Mouse (Mus musculus) limb, embryonic 11.5 days (tissue): Measurements from ENCODE around the gene Tfap4. TPM values are rescaled to one million over a fixed set of nuclear protein-coding genes. Genes with fewer than 3 reads are reported as not detected.
"Not testable (repeated sequence)": the region's sequence is repeated elsewhere in the genome, so short reads cannot be mapped to it uniquely, and the experiment has no call there.

Source experiments
- ATAC-seq: fragments of 200-750 bp; cut with Nextera tagmentation; 2 replicates; pipeline ENCODE4 v1.8.0; 2017; ENCODE audit warnings: low read depth; ENCODE audit not compliant: insufficient number of reproducible peaks, low FRiP score, low TSS enrichment
- DNase-seq: peaks from one replicate; pipeline ENCODE4 v3.0.0-alpha.2; 2015; ENCODE audit warnings: low spot score
- H3K27ac ChIP-seq: fragments of 300-500 bp; sonication (generic); replicated peaks from 2 replicates; pipeline ENCODE4 v1.5.1; 2014; ENCODE audit warnings: low read depth, mild to moderate bottlenecking, low read length
- H3K27me3 ChIP-seq: fragments of 300-500 bp; sonication (generic); 2 replicates; pipeline ENCODE4 v1.6.1; 2014; ENCODE audit warnings: mild to moderate bottlenecking, low read length, mixed read lengths; ENCODE audit not compliant: control insufficient read depth, insufficient read depth
- H3K36me3 ChIP-seq: fragments of 300-500 bp; sonication (generic); 2 replicates; pipeline ENCODE4 v1.6.1; 2014; ENCODE audit warnings: mild to moderate bottlenecking, low read length, moderate library complexity, mixed read lengths; ENCODE audit not compliant: control insufficient read depth, insufficient read depth
- H3K4me1 ChIP-seq: fragments of 300-500 bp; sonication (generic); 2 replicates; pipeline ENCODE4 v1.6.1; 2014; ENCODE audit warnings: low read length, mixed read lengths; ENCODE audit not compliant: control insufficient read depth, insufficient read depth
- H3K4me2 ChIP-seq: fragments of 300-500 bp; sonication (generic); 2 replicates; pipeline ENCODE4 v1.6.1; 2014; ENCODE audit warnings: low read depth, mild to moderate bottlenecking, moderate library complexity; ENCODE audit not compliant: severe bottlenecking
- H3K4me3 ChIP-seq: fragments of 300-500 bp; sonication (generic); 2 replicates; pipeline ENCODE4 v1.5.1; 2014; ENCODE audit warnings: low read depth, low read length
- H3K9ac ChIP-seq: fragments of 300-500 bp; sonication (generic); 2 replicates; pipeline ENCODE4 v1.6.1; 2014; ENCODE audit warnings: mild to moderate bottlenecking, low read length
- H3K9me3 ChIP-seq: fragments of 300-500 bp; sonication (generic); 2 replicates; pipeline ENCODE4 v1.6.1; 2016; ENCODE audit warnings: low read length; ENCODE audit not compliant: control insufficient read depth
- WGBS: fragments of 180-500 bp; shearing (Covaris S2); extraction: QIAGEN DNeasy Blood & Tissue Kit; methylation state at CpG from one replicate; pipeline ENCODE4 v1.1.7; 2014; 5-methylcytosine and 5-hydroxymethylcytosine counted together
- polyA plus RNA-seq: library from polyadenylated mRNA; unstranded; fragments of >200 nt; fragmentation: Nextera tagmentation; extraction: Ambion mirVana; gene quantifications from 2 replicates; pipeline ENCODE4 v1.2.1, GENCODE M21; 2014

Tfap4 gene
- polyA plus RNA-seq, 1 experiment from 2014 or later: 35.3 TPM

DNA sequence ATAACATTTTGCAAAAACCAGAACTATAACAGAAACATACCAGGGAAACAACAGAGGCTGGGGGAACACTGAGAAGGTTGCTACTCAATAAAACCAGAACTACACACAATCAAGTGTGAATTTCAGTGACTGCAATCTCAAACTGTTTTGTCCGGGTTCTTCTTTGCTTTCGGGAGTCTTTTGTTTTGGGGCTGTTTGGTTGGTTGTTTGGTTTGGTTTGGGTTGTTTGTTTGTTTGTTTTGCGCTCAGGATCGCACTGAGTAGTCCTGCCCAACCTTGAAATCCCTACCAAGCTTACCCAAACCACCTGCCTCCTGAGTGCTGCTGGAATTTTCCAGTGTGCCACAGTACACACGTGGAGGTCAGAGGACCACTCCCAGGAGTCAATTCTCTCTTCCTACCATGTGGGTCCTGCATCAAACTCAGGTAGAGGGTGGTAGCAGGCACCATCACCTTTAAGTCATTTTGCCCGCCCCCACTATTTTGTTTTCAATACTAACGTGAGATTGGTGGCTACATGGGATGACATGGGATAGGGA lies 17.3 kb downstream of the Tfap4 start:
- no peak for ATAC-seq
- no peak overlapping the region for H3K27ac ChIP-seq
- H3K36me3 ChIP-seq: peaks cover 8% of the 10 kb centered on the region; the same call in 1 of the 2 replicates
- 46% methylated on average over 7 of the region's 7 CpGs for WGBS
- no peak overlapping the region for H3K4me2 ChIP-seq
- no peaks in the 10 kb centered on the region for H3K9me3 ChIP-seq
- no peak overlapping the region for H3K4me3 ChIP-seq
- H3K9ac ChIP-seq: no peak overlapping the region
- no peaks in the 10 kb centered on the region for H3K4me1 ChIP-seq
- H3K27me3 ChIP-seq: no peaks in the 10 kb centered on the region
- DNase-seq: no peak

DNA sequence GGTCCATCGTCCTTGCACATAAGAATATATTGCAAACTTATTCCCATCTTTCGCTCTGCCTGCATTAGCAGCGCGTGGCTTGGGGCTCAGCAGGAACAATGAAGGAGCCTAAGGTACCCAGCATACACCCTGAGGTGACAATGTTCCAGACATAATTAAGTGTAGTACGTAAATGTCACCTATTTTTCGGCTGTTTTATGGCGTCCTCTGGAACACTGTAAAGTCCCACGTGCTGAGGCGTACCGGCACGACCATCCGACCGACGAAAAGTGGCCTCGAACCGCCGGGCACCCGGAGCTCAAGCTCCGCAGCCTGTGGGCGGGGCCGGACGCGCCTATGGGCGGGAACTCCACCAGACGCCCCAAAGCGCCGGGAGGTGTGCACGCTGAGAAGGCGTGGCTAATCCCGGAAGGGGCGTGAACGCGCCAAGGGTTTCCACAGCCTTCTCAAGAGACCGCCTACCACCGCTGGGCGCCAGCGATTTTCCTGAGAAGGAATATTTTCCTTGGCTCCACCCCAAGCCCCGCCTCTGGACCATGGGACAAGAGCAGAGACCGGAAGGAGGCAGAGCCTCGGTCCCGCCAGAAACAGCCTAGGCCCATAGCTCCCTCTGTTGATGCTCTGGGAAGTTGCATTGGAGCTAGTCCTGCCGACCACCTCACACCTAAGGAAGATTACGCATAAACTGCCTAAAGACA lies 18.0 kb downstream of the Tfap4 start, which contains the start of gene Srl:
Gene Srl, minus strand, starts transcription at position 316 of the 698 bp plus-strand sequence.
- ATAC-seq: peak; percentile 99
- no peaks in the 10 kb centered on the region for H3K4me1 ChIP-seq
- H3K36me3 ChIP-seq: peaks cover 6% of the 10 kb centered on the region; the same call in 1 of the 2 replicates
- H3K9ac ChIP-seq: peak within 1 kb of the TSS; percentile 48
- peak within 1 kb of the TSS; percentile 40 for H3K4me2 ChIP-seq
- no peaks in the 10 kb centered on the region for H3K9me3 ChIP-seq
- H3K27me3 ChIP-seq: no peaks in the 10 kb centered on the region
- H3K4me3 ChIP-seq: peak within 1 kb of the TSS; percentile 45
- WGBS: under 1% methylated on average over 43 of the region's 43 CpGs
- H3K27ac ChIP-seq: no peak within 1 kb of the TSS
- peak; percentile 99 for DNase-seq

DNA sequence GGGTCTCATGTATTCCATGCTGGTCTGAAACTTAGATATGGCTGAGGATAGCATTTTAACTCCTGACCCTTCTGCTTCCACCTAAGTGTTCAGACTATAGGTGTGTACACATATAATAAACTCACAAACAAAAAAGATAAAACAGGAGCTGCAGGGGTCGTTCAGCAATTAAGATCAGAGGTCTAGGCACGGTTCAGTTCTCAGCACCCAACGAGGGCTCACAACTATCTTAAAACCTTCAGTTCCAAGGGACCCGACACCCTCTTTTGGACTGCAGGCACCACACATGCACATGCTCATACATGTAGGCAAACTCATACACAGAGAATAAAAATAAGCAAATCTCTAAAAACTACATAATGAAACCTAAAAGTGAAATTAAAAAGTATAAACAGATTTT lies 18.6 kb downstream of the Tfap4 start:
- Histone ChIP-seq H3K4me2 (peak overlapping the region; percentile 40), H3K4me1 (no peaks in the 10 kb centered on the region), H3K9me3 (no peaks in the 10 kb centered on the region), H3K4me3 (peak overlapping the region; percentile 45), H3K27me3 (no peaks in the 10 kb centered on the region), H3K9ac (no peak overlapping the region; the same call in 1 of the 2 replicates), H3K27ac (no peak overlapping the region), H3K36me3 (peaks cover 6% of the 10 kb centered on the region; the same call in 1 of the 2 replicates)
- ATAC-seq: no peak
- no peak for DNase-seq
- 64% methylated on average over 4 of the region's 4 CpGs for WGBS

- Histone ChIP-seq H3K9me3 (no peaks in the 10 kb centered on the region), H3K4me2 (no peak overlapping the region), H3K27me3 (no peaks in the 10 kb centered on the region), H3K4me1 (no peaks in the 10 kb centered on the region), H3K27ac (no peak overlapping the region), H3K36me3 (0 out of 2 replicates have a peak, but pooled peaks cover 1% of the 10 kb centered on the region), H3K4me3 (no peak overlapping the region), H3K9ac (no peak overlapping the region)
- ATAC-seq: no peak
- WGBS: 90% methylated on average over 12 of the region's 12 CpGs
- no peak for DNase-seq
Measured at GRCm38 (mm10) chr16:4540064-4540775, 19.4 kb downstream of the Tfap4 start.

DNA sequence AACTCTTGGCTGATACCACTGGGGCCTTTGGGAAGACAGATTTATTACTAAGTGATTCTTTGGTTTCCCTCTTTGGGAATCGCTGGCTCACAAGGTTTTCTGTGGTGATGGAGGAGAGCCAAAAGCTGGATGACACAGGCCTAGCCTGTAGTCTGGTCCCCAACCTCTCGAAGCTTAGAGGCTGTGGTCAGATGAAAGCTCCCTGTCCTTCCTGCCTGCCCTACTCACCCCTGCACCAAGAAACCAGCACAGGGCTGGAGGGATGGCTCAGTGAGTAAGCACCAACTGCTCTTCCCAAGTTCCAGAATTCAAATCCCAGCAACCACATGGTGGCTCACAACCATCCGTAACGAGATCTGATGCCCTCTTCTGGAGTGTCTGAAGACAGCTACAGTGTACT lies 20.1 kb downstream of the Tfap4 start:
- Histone ChIP-seq H3K27me3 (no peaks in the 10 kb centered on the region), H3K4me3 (no peak overlapping the region), H3K4me2 (no peak overlapping the region), H3K27ac (no peak overlapping the region), H3K4me1 (no peaks in the 10 kb centered on the region), H3K36me3 (no peaks in the 10 kb centered on the region), H3K9me3 (no peaks in the 10 kb centered on the region), H3K9ac (no peak overlapping the region)
- ATAC-seq: no peak
- DNase-seq: no peak
- WGBS: 85% methylated on average over 4 of the region's 4 CpGs

GRCm38 (mm10) chr16:4537616-4538358 lies 21.9 kb downstream of the Tfap4 start:
- no peak overlapping the region for H3K4me3 ChIP-seq
- H3K9ac ChIP-seq: no peak overlapping the region
- ATAC-seq (no peak), DNase-seq (no peak)
- WGBS: 80% methylated on average over 3 of the region's 3 CpGs
- H3K27ac ChIP-seq: no peak overlapping the region
- no peaks in the 10 kb centered on the region for H3K36me3 ChIP-seq
- no peak overlapping the region for H3K4me2 ChIP-seq
- no peaks in the 10 kb centered on the region for H3K4me1 ChIP-seq
- H3K27me3 ChIP-seq: no peaks in the 10 kb centered on the region
- H3K9me3 ChIP-seq: no peaks in the 10 kb centered on the region

DNA sequence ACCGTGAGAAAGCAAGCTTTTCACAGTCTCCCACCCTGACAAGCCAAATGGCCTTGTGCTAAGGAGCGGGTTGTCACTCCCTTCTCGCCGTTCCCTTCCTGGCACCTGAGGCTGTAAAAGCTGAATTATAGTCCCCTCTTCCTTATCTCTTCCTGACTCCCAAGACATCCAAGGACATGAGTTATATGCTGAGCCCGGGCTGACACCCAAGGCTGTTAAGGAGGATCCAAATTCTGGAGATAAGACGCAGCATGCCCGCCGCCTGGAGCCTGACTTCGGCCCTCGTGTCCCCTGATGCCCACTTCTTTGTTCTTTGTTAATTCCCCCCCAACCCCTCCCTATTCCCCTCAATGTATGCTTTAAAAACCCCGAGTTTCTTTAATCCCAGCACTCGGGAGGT lies 32.3 kb downstream of the Tfap4 start:
- H3K9ac ChIP-seq, H3K27me3 ChIP-seq, H3K36me3 ChIP-seq, H3K4me1 ChIP-seq, H3K27ac ChIP-seq, H3K4me2 ChIP-seq, DNase-seq, H3K4me3 ChIP-seq, H3K9me3 ChIP-seq, ATAC-seq: not testable (repeated sequence)
- 89% methylated on average over 12 of the region's 12 CpGs for WGBS
